Mouse (Mus musculus): Measurements from ENCODE around the gene Kdm5c. TPM values are rescaled to one million over a fixed set of nuclear protein-coding genes. Genes with fewer than 3 reads are reported as not detected.

Gene Kdm5c
- 22.2 and 28.1 TPM in 2 replicates for polyA plus RNA-seq (2015; fragmentation: Nextera tagmentation; extraction: Ambion mirVana)

DNA sequence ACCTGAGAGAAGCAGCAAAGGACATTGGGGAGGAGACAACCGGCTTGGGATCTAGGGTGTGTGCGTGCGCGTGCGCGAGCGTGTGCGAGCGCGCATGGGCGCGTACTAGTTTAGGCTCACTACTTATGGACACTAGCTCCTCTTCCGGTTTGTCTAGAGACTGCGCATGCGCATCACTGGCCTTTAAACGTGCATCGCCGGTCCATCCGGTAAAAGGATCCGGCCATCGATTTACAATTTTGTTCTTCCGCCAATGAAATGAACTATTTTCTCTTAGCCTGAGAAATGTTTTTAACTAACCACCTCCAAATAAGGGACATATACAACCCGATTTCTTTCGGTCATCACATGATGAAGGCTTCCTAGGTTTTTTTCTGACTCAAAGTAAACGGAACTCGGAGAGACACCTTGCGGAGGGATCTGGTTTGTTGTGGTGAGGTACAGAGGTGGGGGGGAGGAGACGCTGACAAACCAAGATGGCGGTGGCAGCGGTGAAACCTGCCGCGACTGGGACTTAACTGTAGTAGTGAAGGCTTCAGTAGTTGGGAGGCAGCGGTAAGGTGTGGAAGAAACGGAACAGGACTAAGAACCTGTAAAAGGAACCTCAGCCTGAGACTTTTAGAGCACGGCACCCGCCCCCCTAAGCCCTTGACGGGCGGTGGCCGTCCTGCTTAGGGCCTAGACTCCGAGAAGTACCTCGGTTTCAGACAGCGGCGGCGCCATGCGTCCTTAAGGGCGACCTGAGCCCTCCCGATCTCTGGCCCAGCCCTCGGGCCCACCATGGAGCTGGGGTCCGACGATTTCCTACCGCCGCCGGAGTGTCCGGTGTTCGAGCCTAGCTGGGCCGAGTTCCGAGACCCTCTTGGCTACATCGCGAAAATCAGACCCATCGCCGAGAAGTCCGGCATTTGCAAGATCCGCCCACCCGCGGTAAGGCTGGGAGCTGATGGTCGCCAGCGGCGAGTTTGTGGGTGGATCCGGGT is at the start of gene Kdm5c:
TSS of gene Kdm5c (plus strand) at position 240 of the 983 bp plus-strand sequence.
- Histone ChIP-seq H3K4me1 (ENCODE audit: control insufficient read depth, low read depth, low read length) (peaks cover 19% of the 10 kb centered on the region), H3K36me3 (ENCODE audit: control insufficient read depth, insufficient read depth) (peaks cover 6% of the 10 kb centered on the region), H3K27ac (ENCODE audit: low read length) (peak within 1 kb of the TSS; percentile 84), H3K27me3 (ENCODE audit: control insufficient read depth, insufficient read depth, low read depth, low read length) (no peaks in the 10 kb centered on the region), H3K4me2 (ENCODE audit: low read depth, low read length) (peak within 1 kb of the TSS; percentile 64), H3K9ac (ENCODE audit: low read depth, low read length) (peak within 1 kb of the TSS; percentile 97), H3K9me3 (replicated peaks; ENCODE audit: control insufficient read depth, low read length) (no peaks in the 10 kb centered on the region), H3K4me3 (ENCODE audit: low read depth, low read length) (peak within 1 kb of the TSS; percentile 97)
- WGBS (ENCODE audit: insufficient replicate concordance) = under 1% methylated on average over 69 of the region's 69 CpGs
- ATAC-seq (ENCODE audit: low read depth) = peak; percentile 99

DNA sequence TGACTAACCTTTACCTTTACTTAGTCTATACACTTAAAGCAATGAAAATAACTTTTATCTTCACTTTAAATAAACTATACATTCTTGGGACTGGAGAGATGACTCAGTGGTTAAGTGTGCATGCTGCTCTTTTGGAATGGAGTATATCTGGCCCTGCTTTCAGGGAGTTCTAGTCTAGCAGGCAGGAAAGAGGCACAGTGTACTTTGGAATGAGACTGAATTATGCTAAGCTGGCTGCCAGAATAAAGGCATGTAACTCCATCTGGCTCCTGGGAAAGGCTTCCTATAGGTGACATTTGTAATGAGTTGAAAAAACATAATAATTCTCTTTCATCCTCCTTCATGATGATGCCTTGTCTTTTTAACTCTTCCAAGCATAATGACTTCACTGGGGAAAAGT is 45.7 kb upstream of the Kdm5c start:
- Histone ChIP-seq H3K27ac (ENCODE audit: low read length) (no peak overlapping the region), H3K9ac (ENCODE audit: low read depth, low read length) (no peak overlapping the region), H3K9me3 (replicated peaks; ENCODE audit: control insufficient read depth, low read length) (no peaks in the 10 kb centered on the region), H3K36me3 (ENCODE audit: control insufficient read depth, insufficient read depth) (no peaks in the 10 kb centered on the region), H3K4me2 (ENCODE audit: low read depth, low read length) (no peak overlapping the region), H3K27me3 (ENCODE audit: control insufficient read depth, insufficient read depth, low read depth, low read length) (peaks cover 8% of the 10 kb centered on the region), H3K4me1 (ENCODE audit: control insufficient read depth, low read depth, low read length) (no peaks in the 10 kb centered on the region), H3K4me3 (ENCODE audit: low read depth, low read length) (no peak overlapping the region)
- ATAC-seq (ENCODE audit: low read depth) = no peak

DNA sequence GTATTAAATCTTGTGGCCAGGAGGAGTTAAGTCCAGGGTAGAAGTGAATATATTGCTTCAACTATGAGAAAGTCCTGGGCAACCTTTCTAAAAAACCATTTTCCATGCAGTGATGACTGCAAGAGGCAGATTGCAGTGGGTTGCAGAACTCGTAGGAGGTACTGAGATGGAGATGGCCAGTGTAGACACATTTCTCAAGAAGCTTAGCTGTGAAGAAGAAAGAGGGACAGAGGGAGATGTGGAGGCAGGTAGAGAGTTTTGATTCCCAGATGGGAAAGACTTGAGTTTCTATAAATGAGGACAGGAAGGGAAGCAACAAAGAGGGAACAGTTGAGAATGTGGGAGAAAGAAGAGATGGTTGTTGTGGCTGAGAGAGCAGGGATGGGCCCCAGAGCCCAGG is 41.6 kb upstream of the Kdm5c start:
- Histone ChIP-seq H3K4me2 (ENCODE audit: low read depth, low read length) (no peak overlapping the region), H3K27me3 (ENCODE audit: control insufficient read depth, insufficient read depth, low read depth, low read length) (peaks cover 10% of the 10 kb centered on the region), H3K4me3 (ENCODE audit: low read depth, low read length) (no peak overlapping the region), H3K9ac (ENCODE audit: low read depth, low read length) (no peak overlapping the region), H3K27ac (ENCODE audit: low read length) (no peak overlapping the region), H3K36me3 (ENCODE audit: control insufficient read depth, insufficient read depth) (no peaks in the 10 kb centered on the region), H3K9me3 (replicated peaks; ENCODE audit: control insufficient read depth, low read length) (no peaks in the 10 kb centered on the region), H3K4me1 (ENCODE audit: control insufficient read depth, low read depth, low read length) (no peaks in the 10 kb centered on the region)
- no peak for ATAC-seq (ENCODE audit: low read depth)
- WGBS (ENCODE audit: insufficient replicate concordance) = 39% methylated on average over 1 of the region's 1 CpGs

DNA sequence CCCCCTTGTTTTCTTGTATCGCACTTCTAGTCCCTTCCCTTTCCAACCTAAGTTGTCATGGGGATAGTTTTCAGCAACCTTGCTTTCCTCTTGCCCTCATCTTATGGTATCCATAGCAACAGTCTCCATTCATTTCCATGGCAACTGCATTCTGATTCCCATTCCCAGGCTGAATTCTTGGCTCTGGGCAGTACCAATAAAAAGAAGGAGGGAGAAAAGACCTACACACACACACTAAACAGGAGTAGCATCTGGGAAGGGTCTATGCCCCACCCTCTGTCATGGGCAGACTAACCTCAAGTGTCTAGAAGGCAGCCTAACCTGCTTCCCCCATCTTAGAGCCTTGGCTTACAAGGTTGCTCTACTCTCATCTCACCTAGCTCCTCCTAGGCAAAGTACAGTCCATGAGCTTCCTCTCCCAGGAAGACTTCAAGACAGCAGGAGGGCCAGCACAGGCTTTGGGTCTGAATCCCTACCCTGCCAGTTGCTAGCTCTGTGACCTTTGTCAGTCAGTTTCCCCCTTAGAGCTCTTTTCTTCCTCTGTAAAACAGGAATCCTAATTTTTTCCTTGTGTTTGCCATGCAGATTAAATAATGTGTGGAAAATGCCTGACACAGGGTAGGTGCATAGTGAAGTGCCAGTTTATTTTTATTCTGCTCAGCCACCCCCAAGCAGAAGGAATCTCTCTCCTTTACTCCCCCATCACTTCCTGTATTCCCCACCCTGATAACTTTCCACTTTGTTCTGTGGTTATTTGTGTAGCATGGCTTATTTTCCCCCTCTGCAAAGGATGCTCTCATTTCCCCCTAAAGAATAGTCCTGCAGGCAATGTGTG is 34.8 kb upstream of the Kdm5c start:
- H3K4me3 ChIP-seq (ENCODE audit: low read depth, low read length) = no peak overlapping the region
- 63% methylated on average over 1 of the region's 1 CpGs for WGBS (ENCODE audit: insufficient replicate concordance)
- no peak overlapping the region for H3K27ac ChIP-seq (ENCODE audit: low read length)
- H3K9me3 ChIP-seq (replicated peaks; ENCODE audit: control insufficient read depth, low read length) = no peaks in the 10 kb centered on the region
- ATAC-seq (ENCODE audit: low read depth) = no peak
- H3K9ac ChIP-seq (ENCODE audit: low read depth, low read length) = no peak overlapping the region
- H3K4me2 ChIP-seq (ENCODE audit: low read depth, low read length) = no peak overlapping the region
- H3K36me3 ChIP-seq (ENCODE audit: control insufficient read depth, insufficient read depth) = no peaks in the 10 kb centered on the region
- H3K4me1 ChIP-seq (ENCODE audit: control insufficient read depth, low read depth, low read length) = no peaks in the 10 kb centered on the region
- peaks cover 5% of the 10 kb centered on the region for H3K27me3 ChIP-seq (ENCODE audit: control insufficient read depth, insufficient read depth, low read depth, low read length)

DNA sequence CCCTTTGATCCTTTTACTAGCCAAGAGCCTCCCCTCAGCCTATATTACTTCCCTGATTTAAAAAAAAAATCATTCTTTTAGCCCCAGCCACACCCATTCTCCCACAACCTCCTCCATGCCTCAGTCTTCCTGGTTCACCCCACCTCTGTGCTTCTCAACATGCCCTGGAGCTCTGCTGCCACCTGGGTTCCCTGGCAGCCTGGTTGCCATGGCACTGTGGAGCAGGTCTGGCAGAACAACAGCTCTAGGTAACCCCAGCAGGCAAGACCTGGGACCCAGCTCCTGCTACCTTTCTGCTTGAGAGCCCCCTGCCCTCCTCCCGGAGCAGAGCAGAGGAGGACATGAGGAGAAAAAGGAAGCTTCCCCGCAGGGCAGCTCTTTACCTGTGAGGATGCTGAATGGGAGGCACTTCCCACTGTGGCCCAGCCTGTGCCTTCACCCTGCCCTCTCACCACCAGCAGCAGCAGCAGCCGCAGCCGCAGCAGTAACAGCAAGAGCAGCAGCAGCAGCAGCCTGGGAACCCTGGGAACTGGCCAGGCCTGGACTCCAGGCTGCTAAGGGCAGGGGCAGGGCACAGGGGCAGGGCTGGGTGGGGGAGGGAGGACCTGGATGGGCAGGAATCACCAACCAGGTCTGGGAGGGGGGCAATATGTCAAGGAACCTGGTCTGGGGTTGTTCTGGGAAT is 30.9 kb upstream of the Kdm5c start:
- Histone ChIP-seq H3K4me2 (ENCODE audit: low read depth, low read length) (no peak overlapping the region), H3K27me3 (ENCODE audit: control insufficient read depth, insufficient read depth, low read depth, low read length) (peaks cover 2% of the 10 kb centered on the region), H3K9ac (ENCODE audit: low read depth, low read length) (no peak overlapping the region), H3K27ac (ENCODE audit: low read length) (no peak overlapping the region), H3K36me3 (ENCODE audit: control insufficient read depth, insufficient read depth) (no peaks in the 10 kb centered on the region), H3K9me3 (replicated peaks; ENCODE audit: control insufficient read depth, low read length) (no peaks in the 10 kb centered on the region), H3K4me3 (ENCODE audit: low read depth, low read length) (no peak overlapping the region), H3K4me1 (ENCODE audit: control insufficient read depth, low read depth, low read length) (no peaks in the 10 kb centered on the region)
- 58% methylated on average over 4 of the region's 4 CpGs for WGBS (ENCODE audit: insufficient replicate concordance)
- no peak for ATAC-seq (ENCODE audit: low read depth)

DNA sequence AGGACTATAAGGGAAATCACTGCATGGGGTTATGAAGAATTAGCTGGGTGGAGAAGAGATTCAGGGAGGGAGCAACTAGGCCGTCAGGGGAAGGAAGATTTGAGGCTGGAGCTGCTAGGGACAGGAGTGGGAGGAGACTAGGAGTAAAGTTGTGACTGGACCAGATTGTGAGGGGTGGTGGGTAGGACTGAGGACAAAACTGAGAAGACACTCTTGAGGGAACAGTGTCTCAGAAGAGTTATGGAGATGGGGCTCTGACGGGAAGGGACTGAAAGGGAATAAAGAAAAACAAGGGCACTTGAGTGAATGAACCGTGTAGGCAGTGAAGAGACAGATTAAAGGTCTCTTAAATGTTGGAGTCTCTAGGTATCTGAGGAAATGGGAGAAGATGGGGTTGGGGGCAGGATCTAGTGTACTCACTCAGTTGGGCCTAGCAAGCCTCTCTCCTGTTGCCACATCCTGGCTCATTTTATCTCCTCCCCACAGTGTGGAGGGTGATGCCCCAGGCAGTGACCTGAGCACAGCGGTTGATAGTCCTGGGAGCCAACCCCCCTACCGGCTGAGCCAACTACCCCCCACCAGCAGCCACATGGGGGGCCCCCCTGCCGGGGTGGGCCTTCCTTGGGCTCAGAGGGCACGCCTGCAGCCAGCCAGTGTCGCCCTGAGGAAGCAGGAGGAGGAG is 30.3 kb upstream of the Kdm5c start:
- Histone ChIP-seq H3K4me2 (ENCODE audit: low read depth, low read length) (no peak overlapping the region), H3K4me1 (ENCODE audit: control insufficient read depth, low read depth, low read length) (no peaks in the 10 kb centered on the region), H3K4me3 (ENCODE audit: low read depth, low read length) (no peak overlapping the region), H3K36me3 (ENCODE audit: control insufficient read depth, insufficient read depth) (no peaks in the 10 kb centered on the region), H3K27me3 (ENCODE audit: control insufficient read depth, insufficient read depth, low read depth, low read length) (peaks cover 2% of the 10 kb centered on the region), H3K27ac (ENCODE audit: low read length) (no peak overlapping the region), H3K9ac (ENCODE audit: low read depth, low read length) (no peak overlapping the region), H3K9me3 (replicated peaks; ENCODE audit: control insufficient read depth, low read length) (no peaks in the 10 kb centered on the region)
- WGBS (ENCODE audit: insufficient replicate concordance) = 33% methylated on average over 8 of the region's 8 CpGs
- peak; percentile 30; the same call in 1 of the 2 replicates for ATAC-seq (ENCODE audit: low read depth)

DNA sequence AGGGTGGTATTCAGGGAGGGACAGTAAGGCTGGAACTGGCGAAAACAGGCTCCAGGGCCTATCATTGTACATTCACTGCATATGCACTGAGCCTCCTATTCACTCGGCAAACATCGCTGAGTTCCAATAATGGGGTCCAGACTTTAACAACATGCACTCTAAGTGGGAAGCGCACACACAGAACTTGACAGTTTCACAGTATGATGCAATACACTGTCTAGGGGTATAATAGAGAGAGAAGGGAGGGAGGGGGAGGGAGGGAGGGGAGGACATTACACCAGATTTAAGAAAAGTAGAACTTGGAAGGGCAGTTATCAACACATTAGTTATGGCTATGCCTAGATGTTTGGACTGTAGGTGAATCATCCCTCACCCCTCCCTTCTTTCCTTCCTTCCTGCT is 29.6 kb upstream of the Kdm5c start:
- Histone ChIP-seq H3K27ac (ENCODE audit: low read length) (no peak overlapping the region), H3K4me2 (ENCODE audit: low read depth, low read length) (no peak overlapping the region), H3K27me3 (ENCODE audit: control insufficient read depth, insufficient read depth, low read depth, low read length) (peaks cover 2% of the 10 kb centered on the region), H3K9me3 (replicated peaks; ENCODE audit: control insufficient read depth, low read length) (no peaks in the 10 kb centered on the region), H3K9ac (ENCODE audit: low read depth, low read length) (no peak overlapping the region), H3K4me1 (ENCODE audit: control insufficient read depth, low read depth, low read length) (no peaks in the 10 kb centered on the region), H3K4me3 (ENCODE audit: low read depth, low read length) (no peak overlapping the region), H3K36me3 (ENCODE audit: control insufficient read depth, insufficient read depth) (no peaks in the 10 kb centered on the region)
- 58% methylated on average over 4 of the region's 4 CpGs for WGBS (ENCODE audit: insufficient replicate concordance)
- no peak for ATAC-seq (ENCODE audit: low read depth)

DNA sequence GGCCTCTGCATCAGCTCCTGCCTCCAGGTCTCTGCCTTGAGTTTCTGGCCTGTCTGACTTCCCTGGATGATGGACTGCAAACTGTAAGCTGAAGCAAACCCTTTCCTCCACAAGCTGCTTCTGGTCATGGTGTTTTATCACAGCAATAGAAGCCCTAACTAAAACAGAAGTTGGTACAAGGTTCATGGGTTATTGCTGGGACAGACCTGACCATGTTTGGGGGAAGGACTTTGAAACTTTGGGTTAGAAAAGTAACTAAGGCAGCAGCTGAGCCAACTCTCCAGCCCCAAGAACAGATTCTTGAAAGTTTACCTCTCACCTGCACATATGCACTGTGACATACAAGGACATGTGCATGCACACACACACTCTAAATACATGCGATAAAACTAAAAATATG is 27.3 kb upstream of the Kdm5c start:
- ATAC-seq (ENCODE audit: low read depth) = peak; percentile 37; the same call in 1 of the 2 replicates
- Histone ChIP-seq H3K27me3 (ENCODE audit: control insufficient read depth, insufficient read depth, low read depth, low read length) (no peaks in the 10 kb centered on the region; the same call in 1 of the 2 replicates), H3K4me1 (ENCODE audit: control insufficient read depth, low read depth, low read length) (no peaks in the 10 kb centered on the region), H3K36me3 (ENCODE audit: control insufficient read depth, insufficient read depth) (no peaks in the 10 kb centered on the region), H3K9me3 (replicated peaks; ENCODE audit: control insufficient read depth, low read length) (no peaks in the 10 kb centered on the region), H3K9ac (ENCODE audit: low read depth, low read length) (no peak overlapping the region), H3K4me2 (ENCODE audit: low read depth, low read length) (no peak overlapping the region), H3K27ac (ENCODE audit: low read length) (no peak overlapping the region), H3K4me3 (ENCODE audit: low read depth, low read length) (no peak overlapping the region)
- WGBS (ENCODE audit: insufficient replicate concordance) = 68% methylated on average over 1 of the region's 1 CpGs

Data from liver, embryonic 16.5 days (tissue).